Mouse (Mus musculus): ENCODE measurements around the gene Dennd5b. TPM values are rescaled to one million over a fixed set of nuclear protein-coding genes. Genes with fewer than 3 reads are reported as not detected.
"Not testable (repeated sequence)": the region's sequence is repeated elsewhere in the genome, so short reads cannot be mapped to it uniquely, and the experiment has no call there.

Gene Dennd5b
- total RNA-seq (2014; fragmentation: Nextera tagmentation) (2.0 and 4.0 TPM in 2 replicates), total RNA-seq (2017) (0.67 and 0.95 TPM in 2 replicates)

GRCm38 (mm10) chr6:149101076-149101942 is at the start of gene Dennd5b:
Gene Dennd5b, minus strand, starts transcription at chr6:149101680.
- peak; percentile 68 for ATAC-seq (replicated peaks; ENCODE audit: poor library complexity, severe bottlenecking)

- no peak for ATAC-seq (replicated peaks; ENCODE audit: poor library complexity, severe bottlenecking)
Observed at GRCm38 (mm10) chr6:149148436-149149229, 47.2 kb upstream of the Dennd5b start.

GRCm38 (mm10) chr6:149145143-149145542 is 43.7 kb upstream of the Dennd5b start:
- ATAC-seq (replicated peaks; ENCODE audit: poor library complexity, severe bottlenecking), result no peak

- peak; percentile 93 for ATAC-seq (replicated peaks; ENCODE audit: poor library complexity, severe bottlenecking)
Observed at GRCm38 (mm10) chr6:149141393-149142173, 40.1 kb upstream of the Dennd5b start.

GRCm38 (mm10) chr6:149139471-149139870 is 38.0 kb upstream of the Dennd5b start, which contains the start of gene Etfbkmt:
Gene Etfbkmt, plus strand, starts transcription at chr6:149139849.
- no peak for ATAC-seq (replicated peaks; ENCODE audit: poor library complexity, severe bottlenecking)

GRCm38 (mm10) chr6:149139011-149139410 is 37.5 kb upstream of the Dennd5b start:
- peak; percentile 26; the same call in 1 of the 2 replicates for ATAC-seq (replicated peaks; ENCODE audit: poor library complexity, severe bottlenecking)

- ATAC-seq (replicated peaks; ENCODE audit: poor library complexity, severe bottlenecking), result no peak
Observed at GRCm38 (mm10) chr6:149137936-149138335, 36.5 kb upstream of the Dennd5b start.

GRCm38 (mm10) chr6:149135631-149136030 is 34.2 kb upstream of the Dennd5b start:
- no peak for ATAC-seq (replicated peaks; ENCODE audit: poor library complexity, severe bottlenecking)

GRCm38 (mm10) chr6:149134391-149135150 is 33.1 kb upstream of the Dennd5b start:
- no peak for ATAC-seq (replicated peaks; ENCODE audit: poor library complexity, severe bottlenecking)

GRCm38 (mm10) chr6:149132311-149133077 is 31.0 kb upstream of the Dennd5b start:
- peak; percentile 100 for ATAC-seq (replicated peaks; ENCODE audit: poor library complexity, severe bottlenecking)

- ATAC-seq (replicated peaks; ENCODE audit: poor library complexity, severe bottlenecking), result no peak
Observed at GRCm38 (mm10) chr6:149131111-149131510, 29.6 kb upstream of the Dennd5b start.

GRCm38 (mm10) chr6:149129870-149130269 is 28.4 kb upstream of the Dennd5b start, which contains the start of gene Gm10203:
Gene Gm10203, plus strand, starts transcription at chr6:149130170.
- ATAC-seq (replicated peaks; ENCODE audit: poor library complexity, severe bottlenecking), result not testable (repeated sequence)

GRCm38 (mm10) chr6:149126675-149127074 is 25.2 kb upstream of the Dennd5b start:
- ATAC-seq (replicated peaks; ENCODE audit: poor library complexity, severe bottlenecking), result peak; percentile 89

GRCm38 (mm10) chr6:149123042-149123441 is 21.6 kb upstream of the Dennd5b start:
- ATAC-seq (replicated peaks; ENCODE audit: poor library complexity, severe bottlenecking), result no peak

GRCm38 (mm10) chr6:149119853-149120252 is 18.4 kb upstream of the Dennd5b start:
- peak; percentile 97 for ATAC-seq (replicated peaks; ENCODE audit: poor library complexity, severe bottlenecking)

- no peak for ATAC-seq (replicated peaks; ENCODE audit: poor library complexity, severe bottlenecking)
Observed at GRCm38 (mm10) chr6:149118935-149119334, 17.5 kb upstream of the Dennd5b start.

- ATAC-seq (replicated peaks; ENCODE audit: poor library complexity, severe bottlenecking), result no peak
Observed at GRCm38 (mm10) chr6:149116992-149117391, 15.5 kb upstream of the Dennd5b start.

- ATAC-seq (replicated peaks; ENCODE audit: poor library complexity, severe bottlenecking), result no peak
Observed at GRCm38 (mm10) chr6:149108909-149109308, 7.4 kb upstream of the Dennd5b start.

GRCm38 (mm10) chr6:149107615-149108014 is 6.1 kb upstream of the Dennd5b start:
- no peak for ATAC-seq (replicated peaks; ENCODE audit: poor library complexity, severe bottlenecking)

Data from granulocyte monocyte progenitor cell, adult 5-6 weeks (primary cell).